Mouse (Mus musculus) lung, adult 2 months (tissue): ENCODE data around the gene Ms4a3.

Source experiments
- CTCF ChIP-seq: fragments of 200-500 bp; IDR thresholded peaks from 2 replicates; pipeline ENCODE4 v1.5.1; 2011; ENCODE audit warnings: mild to moderate bottlenecking, low read length, control low read depth; ENCODE audit not compliant: insufficient read depth
- POLR2A ChIP-seq: fragments of 200-500 bp; IDR thresholded peaks from 2 replicates; pipeline ENCODE4 v1.6.1; 2011; ENCODE audit warnings: low read depth, mild to moderate bottlenecking, control low read depth, low read length, borderline replicate concordance; ENCODE audit errors: extremely low read depth

DNA sequence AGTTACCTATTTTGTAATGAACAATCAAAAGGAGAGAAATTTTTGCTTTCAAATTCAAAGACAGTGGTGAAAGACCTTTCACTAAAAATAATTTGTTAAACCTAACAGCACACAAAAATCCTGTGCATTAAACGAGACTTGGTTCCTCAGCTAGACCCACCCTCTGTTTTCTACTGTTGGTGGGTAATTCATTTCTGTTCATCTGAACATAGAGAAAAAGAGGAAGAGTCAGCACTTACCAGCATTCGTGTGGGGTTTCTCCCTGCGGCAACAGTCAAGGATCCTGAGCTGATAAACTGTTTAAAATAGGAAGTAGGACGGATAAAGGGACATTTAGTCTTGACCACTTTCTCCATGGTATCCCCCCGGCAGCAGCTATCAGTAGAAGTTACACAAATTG lies 5.1 kb downstream of the Ms4a3 start:
- TF ChIP-seq CTCF: no peak
- TF ChIP-seq POLR2A: no peak
